Mouse (Mus musculus) heart, postnatal 0 days (tissue): ENCODE results near the gene Arcn1.

ENCODE experiments used
- CTCF ChIP-seq: IDR thresholded peaks from 2 replicates; pipeline ENCODE4 v1.5.1; 2016; ENCODE audit warnings: antibody characterized with exemption, control low read depth, low read depth
- EP300 ChIP-seq: IDR thresholded peaks from 2 replicates; pipeline ENCODE4 v1.6.1; 2016; ENCODE audit warnings: antibody characterized with exemption, low read depth

- TF ChIP-seq CTCF = peak; percentile 54
- no peak; the same call in 1 of the 2 replicates for TF ChIP-seq EP300
These were observed 32.8 kb downstream of the Arcn1 start, which contains the start of gene Phldb1 for GRCm38 (mm10) chr9:44734524-44735494.
